Mouse (Mus musculus) cortical plate, adult 2 months (tissue): ENCODE results near the gene Mgst3.

Experiments
- CTCF ChIP-seq: fragments of 200-500 bp; IDR thresholded peaks from 2 replicates; pipeline ENCODE4 v1.5.1; 2011; ENCODE audit warnings: mild to moderate bottlenecking, control low read depth, low read length; ENCODE audit not compliant: insufficient read depth; ENCODE audit errors: extremely low read depth
- POLR2A ChIP-seq: fragments of 200-500 bp; IDR thresholded peaks from 2 replicates; pipeline ENCODE4 v1.6.1; 2011; ENCODE audit warnings: mild to moderate bottlenecking, low read length, control low read depth; ENCODE audit not compliant: insufficient read depth; ENCODE audit errors: extremely low read depth

DNA sequence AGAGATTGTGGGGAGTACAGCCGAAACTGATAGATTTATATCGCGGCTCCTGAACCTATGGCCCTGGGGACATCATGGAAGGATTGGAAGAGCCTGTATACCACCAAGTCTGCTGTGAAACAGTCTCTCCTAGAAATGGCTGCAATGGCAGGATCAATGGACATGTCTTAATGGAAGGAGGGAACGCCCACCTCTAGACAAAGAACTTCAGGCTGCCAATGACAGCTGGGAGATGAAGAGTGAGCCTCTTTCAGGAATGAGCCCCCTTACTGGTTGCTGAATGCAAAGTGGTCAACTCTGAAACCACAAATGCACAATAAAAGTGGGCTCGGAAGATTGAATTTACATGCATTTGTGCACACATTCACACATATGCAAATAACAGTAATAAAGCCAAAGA is 10.9 kb downstream of the Mgst3 start:
- TF ChIP-seq CTCF (no peak), POLR2A (no peak)
